ENCODE assay signal across 9 mouse cellular contexts in the genomic region with DNA sequence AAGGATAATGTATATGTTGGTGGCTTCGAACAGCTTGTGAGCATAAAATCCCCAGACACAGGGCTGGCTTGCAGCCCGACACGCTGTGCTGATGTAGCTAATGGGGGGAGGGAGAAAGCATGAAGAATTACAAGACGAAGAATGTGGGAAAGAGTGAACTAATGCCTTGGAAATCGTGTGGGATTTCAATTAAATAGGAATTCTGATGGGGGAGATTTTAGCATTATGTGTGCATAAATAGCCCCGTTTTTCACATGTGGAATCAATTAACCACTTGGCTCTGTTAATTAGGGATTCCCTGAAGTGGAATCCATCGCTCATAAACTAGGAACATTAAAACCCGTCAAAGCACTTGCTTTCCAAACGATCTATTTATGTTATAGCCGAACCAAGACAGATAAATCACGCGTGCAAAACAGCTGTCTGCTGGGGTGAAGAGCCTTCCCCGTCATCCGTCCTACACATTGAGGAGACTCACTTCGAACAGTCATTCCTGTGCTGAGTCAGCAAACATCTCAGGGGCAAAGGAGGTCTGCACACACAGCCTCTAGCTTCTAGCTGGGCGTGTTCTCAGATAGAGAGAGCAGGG.
DNase-seq lines count a peak whose midpoint lies in the region; ATAC-seq and TF ChIP-seq lines count a peak whose summit lies in the region.
"Had no signal": no experiment of that assay in that cellular context is flagged by ENCODE, and none has a peak within 500 bp of the region (broad histone marks: within the 10 kb centered on the region; RNA-seq: fewer than 3 reads in every experiment).

No protein-coding gene starts in this region.

- TF ChIP-seq POLR2A in limb, embryonic 14.5 days (IDR thresholded peaks at IDR 0.05; ENCODE audit: borderline replicate concordance, extremely low read depth, insufficient read depth, insufficient read length): no peak

- H3K4me3 ChIP-seq in embryonic facial prominence, embryonic 12.5 days: no peak overlapping the region
- H3K4me3 ChIP-seq in limb, embryonic 14.5 days (replicated peaks; ENCODE audit: low read length): no peak overlapping the region

- peak; percentile 38 for DNase-seq in kidney, postnatal 10 days
- DNase-seq in kidney, postnatal 14 days: no peak
- DNase-seq in brain, adult 2 months (ENCODE audit: low read depth, low spot score): peak; percentile 69
- peak; percentile 78 for DNase-seq in limb, embryonic 14.5 days (ENCODE audit: low spot score)
- no peak for DNase-seq in layer of hippocampus, adult 8-10 months (ENCODE audit: low spot score in 2 of 2)
- DNase-seq in spleen, adult 12 weeks (ENCODE audit: low spot score): no peak
- DNase-seq: heart, postnatal 36 days had no signal

- no peak overlapping the region for H3K27ac ChIP-seq in embryonic facial prominence, embryonic 12.5 days
- no peak overlapping the region for H3K27ac ChIP-seq in limb, embryonic 14.5 days (replicated peaks; ENCODE audit: low read depth, low read length)

- peak overlapping the region; percentile 17; the same call in 1 of the 2 replicates for H3K4me2 ChIP-seq in embryonic facial prominence, embryonic 12.5 days (replicated peaks)
- peak overlapping the region; percentile 20 for H3K4me2 ChIP-seq in limb, embryonic 14.5 days (replicated peaks; ENCODE audit: low read depth, low read length, severe bottlenecking)

- peaks cover 16% of the 10 kb centered on the region for H3K4me1 ChIP-seq in embryonic facial prominence, embryonic 12.5 days
- H3K4me1 ChIP-seq in limb, embryonic 14.5 days (ENCODE audit: control insufficient read depth, insufficient read depth, low read length): peaks cover 19% of the 10 kb centered on the region

- H3K9ac ChIP-seq in embryonic facial prominence, embryonic 12.5 days: no peak overlapping the region
- no peak overlapping the region for H3K9ac ChIP-seq in limb, embryonic 14.5 days (ENCODE audit: low read depth, low read length, severe bottlenecking)

- H3K9me3 ChIP-seq in embryonic facial prominence, embryonic 12.5 days: no peaks in the 10 kb centered on the region
- H3K9me3 ChIP-seq in limb, embryonic 14.5 days (ENCODE audit: control insufficient read depth, low read length): no peaks in the 10 kb centered on the region

- no peaks in the 10 kb centered on the region for H3K36me3 ChIP-seq in embryonic facial prominence, embryonic 12.5 days
- H3K36me3 ChIP-seq in limb, embryonic 14.5 days (ENCODE audit: control insufficient read depth, insufficient read depth, low read length): no peaks in the 10 kb centered on the region

- WGBS in embryonic facial prominence, embryonic 12.5 days: 30% methylated on average over 16 of the region's 16 CpGs
- WGBS in limb, embryonic 14.5 days: 8% methylated on average over 16 of the region's 16 CpGs

- H3K27me3 ChIP-seq in embryonic facial prominence, embryonic 12.5 days: no peaks in the 10 kb centered on the region
- no peaks in the 10 kb centered on the region for H3K27me3 ChIP-seq in limb, embryonic 14.5 days (ENCODE audit: control insufficient read depth, insufficient read depth, low read length)

- no peak for ATAC-seq in embryonic facial prominence, embryonic 12.5 days (ENCODE audit: insufficient number of reproducible peaks, insufficient read depth, low FRiP score, low TSS enrichment)
- ATAC-seq in limb, embryonic 14.5 days (ENCODE audit: low FRiP score, low read depth): peak; percentile 81
- ATAC-seq: Patski had no signal

Comparison
In these comparisons a context has a peak if more than half of its experiments do, and no peak if none do; other contexts are left out.
1. DNase-seq: peak in kidney, postnatal 10 days (single experiment), brain, adult 2 months (single experiment) and limb, embryonic 14.5 days (single experiment); none in kidney, postnatal 14 days (single experiment), layer of hippocampus, adult 8-10 months (0 of 2) and spleen, adult 12 weeks (single experiment).